Mouse (Mus musculus): ENCODE data around the gene Lrrc56. TPM values are rescaled to one million over a fixed set of nuclear protein-coding genes. Genes with fewer than 3 reads are reported as not detected.

The Lrrc56 gene
- polyA plus RNA-seq, 1 experiment from 2014 or later = 8.0 TPM

DNA sequence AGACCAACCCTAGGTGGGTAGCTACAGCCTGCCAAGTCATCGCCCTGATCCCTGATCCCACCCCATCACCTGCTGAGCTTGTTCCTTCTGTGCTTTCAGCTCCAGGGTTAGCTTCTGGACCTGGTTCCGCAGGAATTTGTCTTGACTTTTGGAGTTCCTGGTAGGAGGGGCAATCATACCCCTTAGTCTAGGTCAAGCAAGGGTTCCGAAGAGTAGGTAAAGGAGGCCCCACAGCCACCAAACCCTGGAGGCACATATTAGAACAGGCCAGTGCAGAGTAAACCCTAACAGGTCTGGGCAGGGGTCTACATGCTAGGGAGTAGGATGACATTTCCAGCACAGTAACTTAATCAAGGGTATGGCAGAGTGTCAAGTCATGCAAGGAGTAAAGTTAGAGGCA is 19.2 kb downstream of the Lrrc56 start:
- ATAC-seq (ENCODE audit: insufficient number of reproducible peaks, low FRiP score, low TSS enrichment, low read depth) = no peak
- Histone ChIP-seq H3K36me3 (0 out of 2 replicates have a peak, but pooled peaks cover 3% of the 10 kb centered on the region), H3K27me3 (no peaks in the 10 kb centered on the region), H3K27ac (peak overlapping the region; percentile 43; the same call in 1 of the 2 replicates), H3K9me3 (no peaks in the 10 kb centered on the region), H3K9ac (no peak overlapping the region), H3K4me1 (peaks cover 31% of the 10 kb centered on the region), H3K4me3 (no peak overlapping the region), H3K4me2 (0 out of 2 replicates have a peak overlapping the region, but pooled peaks have one; percentile 5)
- 69% methylated on average over 3 of the region's 3 CpGs for WGBS

DNA sequence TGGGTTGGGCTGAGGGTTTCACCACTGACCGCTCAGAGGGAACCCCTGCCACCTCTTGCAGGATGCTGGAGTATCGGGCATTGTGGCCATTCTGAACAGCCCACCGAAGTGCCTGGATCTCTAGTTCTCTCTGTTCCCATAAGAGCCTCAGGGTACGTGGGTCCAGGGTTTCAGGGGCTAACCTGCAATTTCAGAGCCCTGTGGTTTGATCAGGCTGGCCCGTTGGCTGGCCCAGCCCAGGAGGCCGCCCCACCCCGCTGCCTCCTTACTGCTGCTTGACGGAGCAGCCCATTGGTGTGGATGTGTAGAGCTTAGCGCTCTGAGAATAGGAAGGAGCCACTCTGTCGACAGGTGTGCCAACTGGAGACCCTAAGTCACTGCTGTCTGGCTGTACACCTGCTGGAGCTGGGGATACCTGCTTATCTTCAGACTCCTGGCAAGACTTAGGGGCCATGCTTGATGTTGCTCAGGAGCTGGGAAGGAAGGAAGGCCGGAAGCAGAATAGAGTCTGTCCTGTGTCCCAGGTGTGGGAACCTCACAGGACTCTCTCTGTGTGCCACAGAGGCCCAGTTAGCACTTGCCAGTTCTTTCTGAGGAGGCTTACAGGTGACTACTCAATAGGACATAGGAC is 19.8 kb downstream of the Lrrc56 start, which contains the start of gene Lmntd2:
TSS of gene Lmntd2 (minus strand) at position 476 of the 631 bp plus-strand sequence.
- Histone ChIP-seq H3K27ac (peak within 1 kb of the TSS; percentile 84), H3K9ac (no peak within 1 kb of the TSS; the same call in 1 of the 2 replicates), H3K4me2 (peak within 1 kb of the TSS; percentile 97), H3K36me3 (peaks cover 6% of the 10 kb centered on the region; the same call in 1 of the 2 replicates), H3K9me3 (no peaks in the 10 kb centered on the region), H3K4me1 (peaks cover 37% of the 10 kb centered on the region), H3K4me3 (peak within 1 kb of the TSS; percentile 72), H3K27me3 (no peaks in the 10 kb centered on the region)
- 86% methylated on average over 11 of the region's 11 CpGs for WGBS
- no peak for ATAC-seq (ENCODE audit: insufficient number of reproducible peaks, low FRiP score, low TSS enrichment, low read depth)

DNA sequence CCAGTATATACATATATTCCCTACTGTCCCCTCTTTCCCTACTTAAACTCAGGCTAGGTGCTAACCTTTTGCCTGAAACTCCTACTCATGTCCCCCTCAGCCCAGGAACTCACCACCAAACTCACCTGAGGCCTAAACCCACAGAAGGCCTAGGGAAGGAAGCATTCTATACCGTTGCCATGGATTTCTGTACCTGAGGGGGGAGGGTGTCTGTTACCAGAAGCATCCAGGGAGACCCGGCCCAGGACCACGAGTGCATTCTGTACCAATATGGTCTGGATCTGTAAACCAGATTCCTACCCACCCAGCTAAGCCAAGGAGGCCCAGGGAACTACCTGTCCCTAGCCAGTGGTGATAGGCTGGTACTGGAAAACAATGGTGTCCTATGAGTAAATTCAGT is 20.4 kb downstream of the Lrrc56 start:
- Histone ChIP-seq H3K27me3 (no peaks in the 10 kb centered on the region), H3K9me3 (no peaks in the 10 kb centered on the region), H3K4me3 (no peak overlapping the region), H3K4me1 (peaks cover 38% of the 10 kb centered on the region), H3K4me2 (no peak overlapping the region), H3K9ac (no peak overlapping the region), H3K27ac (no peak overlapping the region), H3K36me3 (peaks cover 12% of the 10 kb centered on the region; the same call in 1 of the 2 replicates)
- ATAC-seq (ENCODE audit: insufficient number of reproducible peaks, low FRiP score, low TSS enrichment, low read depth) = no peak
- 66% methylated on average over 3 of the region's 3 CpGs for WGBS

DNA sequence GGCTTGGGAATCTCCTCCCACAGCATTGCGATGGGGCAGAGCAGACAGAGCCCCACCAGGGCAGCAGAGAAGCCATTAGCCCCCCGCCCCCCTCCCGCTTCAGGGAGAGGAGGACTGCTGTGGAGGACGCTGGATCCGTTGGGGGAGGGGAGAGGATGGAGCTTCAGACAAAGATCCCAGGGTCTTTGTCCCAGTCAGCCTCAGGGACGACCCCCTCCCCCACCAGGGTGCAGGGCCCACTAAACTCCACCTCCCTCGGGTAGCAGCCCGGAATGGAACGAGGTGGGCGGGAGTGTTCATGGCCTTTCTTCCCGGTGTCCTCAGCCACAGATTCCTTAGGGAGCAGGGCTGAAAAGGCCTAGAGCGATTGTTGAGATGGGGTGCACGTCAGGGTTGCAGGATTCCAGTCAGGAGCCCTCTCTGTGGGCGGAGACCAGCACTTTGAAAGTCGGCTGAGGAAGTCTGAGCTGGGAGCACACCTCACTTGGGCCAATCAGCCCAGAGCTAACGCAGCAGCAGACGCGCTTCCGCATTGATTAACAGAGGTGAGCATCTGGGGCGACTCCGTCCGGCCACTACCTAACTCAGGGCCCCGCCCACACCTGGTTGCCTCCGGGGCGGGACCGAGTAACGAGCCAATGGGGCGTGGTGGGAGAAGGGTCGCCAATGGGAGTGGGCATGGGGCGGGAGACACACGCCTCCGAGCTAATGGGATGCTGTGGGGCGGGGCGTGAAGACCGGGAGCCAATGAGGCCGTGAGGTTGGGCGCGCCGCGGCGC is 21.3 kb downstream of the Lrrc56 start, which contains the start of gene Rassf7:
TSS of gene Rassf7 (plus strand) at position 760 of the 779 bp plus-strand sequence.
- peak; percentile 90 for ATAC-seq (ENCODE audit: insufficient number of reproducible peaks, low FRiP score, low TSS enrichment, low read depth)
- Histone ChIP-seq H3K9me3 (no peaks in the 10 kb centered on the region), H3K9ac (peak within 1 kb of the TSS; percentile 40), H3K36me3 (peaks cover 12% of the 10 kb centered on the region; the same call in 1 of the 2 replicates), H3K4me3 (peak within 1 kb of the TSS; percentile 72), H3K4me1 (peaks cover 46% of the 10 kb centered on the region), H3K27ac (peak within 1 kb of the TSS; percentile 84), H3K27me3 (no peaks in the 10 kb centered on the region), H3K4me2 (peak within 1 kb of the TSS; percentile 97)
- WGBS = 1% methylated on average over 41 of the region's 41 CpGs

DNA sequence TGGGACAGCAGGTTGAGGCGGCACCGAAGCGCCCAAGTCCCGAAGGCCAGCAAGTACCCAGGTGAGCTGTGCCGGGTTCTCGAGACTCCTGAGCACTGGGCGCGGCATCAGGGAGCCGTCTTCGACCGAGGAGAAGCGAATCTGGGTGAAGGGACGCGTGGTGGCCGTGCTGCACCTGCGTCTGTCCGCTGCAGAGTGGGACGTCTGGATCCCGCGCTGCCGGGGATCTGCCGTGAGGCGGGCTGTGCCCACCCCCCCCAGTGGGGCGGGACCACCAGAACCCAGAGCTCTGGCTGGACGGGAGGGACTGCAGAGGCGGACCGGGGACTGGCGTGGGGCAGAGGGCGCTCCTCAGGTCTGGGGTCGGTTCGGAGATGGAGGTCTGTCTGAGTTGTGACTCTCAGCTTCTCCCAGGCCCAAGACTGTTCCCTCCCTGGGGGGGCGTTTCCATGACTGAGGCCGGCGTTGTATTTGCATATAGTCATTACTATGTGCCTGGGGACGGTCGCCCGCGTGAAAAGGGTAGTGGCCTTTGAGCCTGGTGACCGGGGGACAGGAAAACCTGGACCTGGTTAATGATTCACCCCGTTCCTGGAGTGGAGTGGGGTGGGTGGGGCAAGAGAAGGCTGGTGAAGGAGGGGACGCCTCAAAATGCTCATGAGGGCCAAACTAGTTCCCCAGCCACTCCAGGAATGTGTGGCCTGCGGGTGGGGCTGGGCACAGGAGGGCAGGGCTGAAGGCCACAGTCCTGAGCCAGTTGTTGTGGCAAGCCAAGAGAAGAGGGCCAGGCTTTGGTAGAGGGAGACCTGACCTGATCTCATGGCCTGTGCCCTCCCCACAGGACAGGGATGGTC is 22.1 kb downstream of the Lrrc56 start:
- Histone ChIP-seq H3K4me3 (peak overlapping the region; percentile 72), H3K27ac (peak overlapping the region; percentile 83), H3K9me3 (no peaks in the 10 kb centered on the region), H3K4me2 (peak overlapping the region; percentile 97), H3K27me3 (no peaks in the 10 kb centered on the region), H3K36me3 (peaks cover 12% of the 10 kb centered on the region; the same call in 1 of the 2 replicates), H3K9ac (peak overlapping the region; percentile 40), H3K4me1 (peaks cover 54% of the 10 kb centered on the region)
- peak; percentile 53 for ATAC-seq (ENCODE audit: insufficient number of reproducible peaks, low FRiP score, low TSS enrichment, low read depth)
- WGBS = under 1% methylated on average over 42 of the region's 42 CpGs

DNA sequence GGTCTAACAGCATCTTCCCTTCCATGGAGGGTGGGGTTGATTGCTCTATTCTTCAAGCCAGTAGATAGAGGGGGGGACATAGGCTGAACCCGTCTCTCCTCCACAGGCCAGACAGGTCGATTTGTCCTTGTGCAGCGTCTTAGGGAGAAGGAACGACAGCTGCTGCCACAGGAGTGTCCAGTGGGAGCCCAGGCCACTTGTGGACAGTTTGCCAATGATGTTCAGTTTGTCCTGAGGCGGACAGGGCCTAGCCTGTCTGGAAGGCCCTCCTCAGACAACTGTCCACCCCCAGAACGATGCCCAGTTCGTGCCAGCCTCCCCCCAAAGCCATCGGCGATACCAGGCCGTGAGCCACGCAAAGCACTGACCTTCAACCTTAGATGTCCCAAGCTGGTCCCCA is 22.9 kb downstream of the Lrrc56 start:
- 84% methylated on average over 11 of the region's 11 CpGs for WGBS

DNA sequence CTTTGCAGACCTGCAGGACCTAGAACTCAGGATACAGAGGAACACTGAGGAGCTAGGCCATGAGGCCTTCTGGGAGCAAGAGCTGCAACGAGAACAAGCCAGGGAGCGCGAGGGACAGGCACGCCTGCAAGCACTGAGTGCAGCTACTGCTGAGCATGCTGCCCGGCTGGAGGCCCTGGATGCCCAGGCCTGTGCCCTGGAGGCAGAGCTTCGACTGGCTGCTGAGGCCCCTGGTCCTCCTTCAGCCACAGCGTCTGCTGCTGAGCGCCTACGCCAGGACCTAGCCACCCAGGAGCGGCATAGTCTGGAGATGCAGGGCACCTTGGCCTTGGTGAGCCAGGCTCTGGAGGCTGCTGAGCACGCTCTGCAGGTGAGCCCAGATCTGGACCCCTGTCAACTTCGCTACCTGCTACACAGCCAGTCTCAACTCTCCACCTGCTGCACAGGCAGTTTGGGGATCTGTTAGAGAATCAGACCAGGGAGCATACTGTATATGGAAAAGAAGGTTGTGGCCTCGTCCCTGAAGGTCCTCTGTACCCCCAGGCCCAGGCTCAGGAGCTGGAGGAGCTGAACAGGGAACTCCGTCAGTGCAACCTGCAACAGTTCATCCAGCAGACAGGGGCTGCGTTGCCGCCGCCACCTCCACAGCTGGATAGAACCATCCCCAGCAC is 23.5 kb downstream of the Lrrc56 start:
- no peak overlapping the region; the same call in 1 of the 2 replicates for H3K4me3 ChIP-seq
- peak overlapping the region; percentile 97; the same call in 1 of the 2 replicates for H3K4me2 ChIP-seq
- H3K27ac ChIP-seq = peak overlapping the region; percentile 27; the same call in 1 of the 2 replicates
- H3K36me3 ChIP-seq = peaks cover 12% of the 10 kb centered on the region; the same call in 1 of the 2 replicates
- WGBS = 86% methylated on average over 17 of the region's 17 CpGs
- no peak overlapping the region for H3K9ac ChIP-seq
- peaks cover 64% of the 10 kb centered on the region for H3K4me1 ChIP-seq
- H3K9me3 ChIP-seq = no peaks in the 10 kb centered on the region
- ATAC-seq (ENCODE audit: insufficient number of reproducible peaks, low FRiP score, low TSS enrichment, low read depth) = no peak
- no peaks in the 10 kb centered on the region for H3K27me3 ChIP-seq

More for the DNA sequence above, 22.9 kb downstream of the Lrrc56 start:
- Histone ChIP-seq H3K27ac (no peak overlapping the region; the same call in 1 of the 2 replicates), H3K4me1 (peaks cover 58% of the 10 kb centered on the region), H3K27me3 (no peaks in the 10 kb centered on the region), H3K9me3 (no peaks in the 10 kb centered on the region), H3K36me3 (peaks cover 12% of the 10 kb centered on the region; the same call in 1 of the 2 replicates), H3K4me3 (peak overlapping the region; percentile 72; the same call in 1 of the 2 replicates), H3K4me2 (peak overlapping the region; percentile 97), H3K9ac (no peak overlapping the region)
- no peak for ATAC-seq (ENCODE audit: insufficient number of reproducible peaks, low FRiP score, low TSS enrichment, low read depth)

DNA sequence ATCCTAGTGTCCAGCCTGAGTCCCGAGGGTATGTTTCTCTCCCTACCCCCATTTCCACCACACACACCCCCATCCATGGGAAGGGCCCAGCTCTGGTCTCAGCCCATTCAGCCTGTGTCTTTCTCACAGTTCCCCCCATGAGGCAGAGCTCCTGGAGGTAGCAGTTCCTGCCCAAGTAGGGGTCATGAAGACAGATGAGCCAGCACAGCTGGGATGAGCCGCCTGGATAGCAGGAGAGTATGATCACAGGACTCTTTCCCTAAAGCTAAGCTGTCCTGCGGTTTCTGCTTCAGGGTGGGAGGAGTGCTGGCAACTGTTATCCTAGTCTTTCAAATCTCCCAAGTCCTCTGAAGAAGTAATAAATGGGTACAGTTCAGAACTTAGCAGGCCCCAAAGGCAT is 24.2 kb downstream of the Lrrc56 start:
- Histone ChIP-seq H3K4me1 (peaks cover 71% of the 10 kb centered on the region), H3K27me3 (no peaks in the 10 kb centered on the region), H3K4me3 (no peak overlapping the region), H3K9me3 (no peaks in the 10 kb centered on the region), H3K9ac (no peak overlapping the region), H3K27ac (0 out of 2 replicates have a peak overlapping the region, but pooled peaks have one; percentile 14), H3K4me2 (no peak overlapping the region), H3K36me3 (peaks cover 12% of the 10 kb centered on the region; the same call in 1 of the 2 replicates)
- no peak for ATAC-seq (ENCODE audit: insufficient number of reproducible peaks, low FRiP score, low TSS enrichment, low read depth)
- 77% methylated on average over 3 of the region's 3 CpGs for WGBS

DNA sequence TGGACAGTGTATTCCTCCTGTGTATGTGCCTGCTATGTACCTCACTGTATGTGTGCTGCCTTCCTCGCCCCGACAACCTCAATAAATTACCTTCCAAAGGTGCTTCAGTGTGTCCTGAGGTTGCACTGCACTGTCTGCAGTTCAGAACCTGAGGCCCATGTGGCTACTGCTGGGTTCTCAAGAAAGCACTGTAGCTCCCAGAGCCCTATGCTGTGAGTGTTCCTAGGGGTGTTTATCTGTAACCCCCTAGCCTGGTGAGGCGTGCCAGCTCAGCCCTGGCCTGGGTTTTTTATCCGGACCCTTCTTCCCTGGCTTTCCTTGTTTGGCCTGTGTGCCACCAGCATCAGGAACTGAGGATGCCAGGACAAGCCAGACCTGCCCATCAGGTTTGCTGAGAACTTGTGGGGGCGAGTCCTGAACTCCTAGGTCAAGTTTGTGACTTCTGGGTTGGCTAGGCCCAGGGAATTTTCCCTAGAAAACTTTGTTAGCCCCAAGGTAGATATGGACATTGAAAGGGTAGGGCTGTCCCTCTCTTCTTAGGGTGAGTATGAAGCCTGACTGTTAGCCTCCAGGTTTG is 24.7 kb downstream of the Lrrc56 start:
- ATAC-seq (ENCODE audit: insufficient number of reproducible peaks, low FRiP score, low TSS enrichment, low read depth) = no peak
- Histone ChIP-seq H3K4me1 (peaks cover 71% of the 10 kb centered on the region), H3K4me2 (no peak overlapping the region), H3K9ac (no peak overlapping the region), H3K4me3 (no peak overlapping the region), H3K27me3 (no peaks in the 10 kb centered on the region), H3K36me3 (peaks cover 12% of the 10 kb centered on the region; the same call in 1 of the 2 replicates), H3K27ac (0 out of 2 replicates have a peak overlapping the region, but pooled peaks have one; percentile 14), H3K9me3 (no peaks in the 10 kb centered on the region)
- 71% methylated on average over 5 of the region's 5 CpGs for WGBS

DNA sequence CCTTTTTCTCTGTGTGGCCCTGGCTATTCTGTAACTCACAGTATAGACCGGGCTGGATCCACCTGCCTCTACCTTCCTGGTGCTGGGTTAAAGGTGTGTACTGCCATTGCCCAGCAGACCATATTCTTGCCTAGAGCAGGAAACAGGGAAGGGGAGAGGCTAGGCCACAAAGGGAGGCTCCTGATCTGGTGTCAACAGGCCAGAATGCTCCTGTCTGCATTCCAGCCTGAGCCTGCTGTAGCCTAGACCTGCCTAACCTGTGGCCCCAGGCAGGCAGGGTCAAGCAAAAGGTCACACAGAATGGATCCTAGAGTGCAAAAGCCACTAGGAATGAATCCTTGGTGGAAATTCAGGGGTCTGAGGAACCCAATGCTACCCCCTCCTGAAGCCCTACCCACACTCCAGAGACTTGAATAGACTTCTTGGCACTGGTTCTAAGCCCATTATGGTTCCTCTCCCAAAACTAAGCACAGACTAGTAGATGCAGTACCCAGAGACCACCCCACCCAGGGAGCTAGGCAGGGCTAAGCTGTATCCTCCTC is 25.7 kb downstream of the Lrrc56 start:
- H3K4me2 ChIP-seq = peak overlapping the region; percentile 82; the same call in 1 of the 2 replicates
- H3K36me3 ChIP-seq = peaks cover 12% of the 10 kb centered on the region; the same call in 1 of the 2 replicates
- no peaks in the 10 kb centered on the region for H3K9me3 ChIP-seq
- no peaks in the 10 kb centered on the region for H3K27me3 ChIP-seq
- no peak overlapping the region for H3K9ac ChIP-seq
- peaks cover 71% of the 10 kb centered on the region for H3K4me1 ChIP-seq
- peak overlapping the region; percentile 54; the same call in 1 of the 2 replicates for H3K27ac ChIP-seq
- H3K4me3 ChIP-seq = no peak overlapping the region
- WGBS = 92% methylated on average over 1 of the region's 1 CpGs
- no peak for ATAC-seq (ENCODE audit: insufficient number of reproducible peaks, low FRiP score, low TSS enrichment, low read depth)
